Mouse (Mus musculus) layer of hippocampus, adult 11-12 months (tissue): ENCODE data around the gene Bst1.
A peak's percentile ranks its signal among the peaks of the same experiment; 100 is the strongest.

Experiments used
- DNase-seq: peaks from one replicate; pipeline ENCODE4 v3.0.0; 2022; ENCODE audit warnings: low spot score

Gene Bst1

GRCm38 (mm10) chr5:43810427-43811062 lies 8.1 kb upstream of the Bst1 start:
- no peak for DNase-seq

GRCm38 (mm10) chr5:43814536-43814935 lies 4.1 kb upstream of the Bst1 start:
- DNase-seq: no peak

- no peak for DNase-seq
Measured at GRCm38 (mm10) chr5:43815769-43816168, 2.9 kb upstream of the Bst1 start.

GRCm38 (mm10) chr5:43820785-43821184 lies 2.1 kb downstream of the Bst1 start:
- DNase-seq: no peak

- no peak for DNase-seq
Measured at GRCm38 (mm10) chr5:43821538-43821937, 2.9 kb downstream of the Bst1 start, which contains the start of gene Fbxl5. Gene Fbxl5 (minus strand): TSS chr5:43821638.

- DNase-seq: no peak
Measured at GRCm38 (mm10) chr5:43822199-43822598, 3.5 kb downstream of the Bst1 start.

GRCm38 (mm10) chr5:43822824-43823223 lies 4.1 kb downstream of the Bst1 start:
- no peak for DNase-seq

- no peak for DNase-seq
Measured at GRCm38 (mm10) chr5:43824580-43824979, 5.9 kb downstream of the Bst1 start.

- DNase-seq: no peak
Measured at GRCm38 (mm10) chr5:43826883-43827282, 8.2 kb downstream of the Bst1 start.

GRCm38 (mm10) chr5:43827366-43827765 lies 8.7 kb downstream of the Bst1 start:
- DNase-seq: no peak

- DNase-seq: no peak
Measured at GRCm38 (mm10) chr5:43836590-43836989, 17.9 kb downstream of the Bst1 start.

- DNase-seq: peak; percentile 57
Measured at GRCm38 (mm10) chr5:43837372-43837771, 18.7 kb downstream of the Bst1 start.

GRCm38 (mm10) chr5:43841144-43842010 lies 22.7 kb downstream of the Bst1 start:
- no peak for DNase-seq

GRCm38 (mm10) chr5:43842011-43842285 lies 23.3 kb downstream of the Bst1 start:
- DNase-seq: no peak

- no peak for DNase-seq
Measured at GRCm38 (mm10) chr5:43842576-43843155, 24.0 kb downstream of the Bst1 start.

- no peak for DNase-seq
Measured at GRCm38 (mm10) chr5:43845083-43845482, 26.4 kb downstream of the Bst1 start.

GRCm38 (mm10) chr5:43845646-43846045 lies 27.0 kb downstream of the Bst1 start:
- no peak for DNase-seq

GRCm38 (mm10) chr5:43846227-43846626 lies 27.5 kb downstream of the Bst1 start:
- no peak for DNase-seq

- no peak for DNase-seq
Measured at GRCm38 (mm10) chr5:43847555-43847954, 28.9 kb downstream of the Bst1 start.

GRCm38 (mm10) chr5:43848275-43848674 lies 29.6 kb downstream of the Bst1 start:
- DNase-seq: no peak

- no peak for DNase-seq
Measured at GRCm38 (mm10) chr5:43853096-43853867, 34.6 kb downstream of the Bst1 start.

- DNase-seq: no peak
Measured at GRCm38 (mm10) chr5:43853868-43854488, 35.3 kb downstream of the Bst1 start.
